Mouse (Mus musculus) heart, postnatal 0 days (tissue): ENCODE measurements at regions not wholly inside any gene's neighbourhood (a gene's known extent, or its start where the extent isn't known, plus 50 kb on each side); places are given as distances from the start of the nearest gene placed in this dataset.

Experiments used
- ATAC-seq: fragments of 200-750 bp; cut with Nextera tagmentation; 2 replicates; pipeline ENCODE4 v1.8.0; 2017; ENCODE audit warnings: low read depth, moderate number of reproducible peaks, moderate library complexity; ENCODE audit not compliant: insufficient read depth
- DNase-seq: peaks from one replicate; pipeline ENCODE4 v3.0.0-alpha.2; 2016; ENCODE audit warnings: low spot score
- H3K27ac ChIP-seq: fragments of 300-500 bp; sonication (generic); 2 replicates; pipeline ENCODE4 v1.5.1; 2014; ENCODE audit warnings: low read depth, mild to moderate bottlenecking
- H3K27me3 ChIP-seq: fragments of 300-500 bp; sonication (generic); 2 replicates; pipeline ENCODE4 v1.6.1; 2014; ENCODE audit warnings: low read length, mixed read lengths; ENCODE audit not compliant: control insufficient read depth, insufficient read depth
- H3K36me3 ChIP-seq: fragments of 300-500 bp; sonication (generic); replicated peaks from 2 replicates; pipeline ENCODE4 v1.6.1; 2014; ENCODE audit warnings: low read length, mixed read lengths; ENCODE audit not compliant: control insufficient read depth, insufficient read depth
- H3K4me1 ChIP-seq: fragments of 300-500 bp; sonication (generic); 2 replicates; pipeline ENCODE4 v1.6.1; 2014; ENCODE audit warnings: antibody characterized with exemption; ENCODE audit not compliant: control insufficient read depth, insufficient read depth
- H3K4me2 ChIP-seq: fragments of 300-500 bp; sonication (generic); 2 replicates; pipeline ENCODE4 v1.6.1; 2014; ENCODE audit warnings: low read depth, mild to moderate bottlenecking, low read length, moderate library complexity
- H3K4me3 ChIP-seq: fragments of 300-500 bp; sonication (generic); 2 replicates; pipeline ENCODE4 v1.5.1; 2014; ENCODE audit warnings: low read depth, low read length
- H3K9ac ChIP-seq: fragments of 300-500 bp; sonication (generic); replicated peaks from 2 replicates; pipeline ENCODE4 v1.6.1; 2014; ENCODE audit warnings: low read depth, low read length, mixed read lengths
- H3K9me3 ChIP-seq: fragments of 300-500 bp; sonication (generic); replicated peaks from 2 replicates; pipeline ENCODE4 v1.6.1; 2016; ENCODE audit warnings: low read length; ENCODE audit not compliant: control insufficient read depth
- CTCF ChIP-seq: IDR thresholded peaks from 2 replicates; pipeline ENCODE4 v1.5.1; 2016; ENCODE audit warnings: antibody characterized with exemption, control low read depth, low read depth
- EP300 ChIP-seq: IDR thresholded peaks from 2 replicates; pipeline ENCODE4 v1.6.1; 2016; ENCODE audit warnings: antibody characterized with exemption, low read depth
- WGBS: fragments of 180-500 bp; shearing (Covaris S2); extraction: QIAGEN DNeasy Blood & Tissue Kit; methylation state at CpG from one replicate; pipeline ENCODE4 v1.1.7; 2014; 5-methylcytosine and 5-hydroxymethylcytosine counted together

DNA sequence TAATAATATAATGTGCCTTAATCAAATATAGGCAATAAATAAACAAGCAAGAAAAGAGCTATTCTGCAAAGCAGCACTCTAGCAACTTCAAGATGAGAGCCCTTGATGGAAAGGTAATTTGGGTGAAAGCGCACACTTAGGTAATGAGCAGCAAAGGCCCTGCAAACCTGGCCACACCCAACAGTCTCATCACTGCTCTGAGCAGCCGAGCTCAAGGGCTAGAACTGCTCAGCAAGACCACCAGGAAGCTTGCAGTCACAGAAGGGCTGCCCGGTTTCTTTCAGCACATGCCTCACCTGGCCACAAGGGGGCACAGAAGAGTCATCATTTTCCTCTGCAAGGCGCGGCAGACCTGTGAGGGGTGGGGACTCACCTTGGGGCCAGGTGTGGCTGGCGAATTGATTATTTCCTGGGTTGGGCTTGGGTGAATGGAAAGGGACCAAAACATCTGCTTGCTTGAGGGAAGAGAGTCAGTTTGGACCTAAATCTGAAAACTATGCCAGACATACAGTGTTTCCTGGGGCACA lies 253.4 kb downstream of the Cbln1 start:
- 17% methylated on average over 6 of the region's 6 CpGs for WGBS
- H3K27ac ChIP-seq: no peak overlapping the region
- no peak overlapping the region for H3K9ac ChIP-seq
- H3K36me3 ChIP-seq: no peaks in the 10 kb centered on the region
- no peak for ATAC-seq
- no peak overlapping the region for H3K4me2 ChIP-seq
- TF ChIP-seq EP300 (no peak), CTCF (peak; percentile 50)
- no peak for DNase-seq
- 0 out of 2 replicates have a peak, but pooled peaks cover 5% of the 10 kb centered on the region for H3K27me3 ChIP-seq
- H3K4me1 ChIP-seq: no peaks in the 10 kb centered on the region
- H3K9me3 ChIP-seq: no peaks in the 10 kb centered on the region
- H3K4me3 ChIP-seq: no peak overlapping the region

DNA sequence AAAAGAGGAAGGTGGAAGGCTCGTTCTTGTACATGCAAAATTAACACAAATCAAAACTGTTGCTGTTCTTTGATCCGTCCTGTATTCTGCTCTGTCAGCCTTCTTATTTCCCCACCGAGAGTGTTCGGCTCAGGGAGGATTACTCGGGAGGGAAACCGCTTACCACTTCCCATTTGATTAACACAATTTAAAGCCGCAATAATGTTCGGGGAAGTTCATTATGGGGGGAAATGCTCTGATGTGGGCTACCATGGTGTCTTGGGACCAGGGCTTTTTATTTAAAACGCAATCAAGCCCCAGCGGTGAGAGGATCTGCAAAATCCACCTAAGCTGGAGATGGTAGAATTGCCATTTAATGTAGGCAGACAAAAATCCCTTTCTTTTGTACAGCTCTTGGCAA lies 257.4 kb downstream of the Cbln1 start:
- no peak for TF ChIP-seq CTCF
- TF ChIP-seq EP300: no peak
- H3K4me1 ChIP-seq: no peaks in the 10 kb centered on the region
- H3K9ac ChIP-seq: no peak overlapping the region
- H3K4me2 ChIP-seq: no peak overlapping the region
- no peaks in the 10 kb centered on the region for H3K27me3 ChIP-seq
- ATAC-seq (no peak), DNase-seq (no peak)
- no peak overlapping the region for H3K4me3 ChIP-seq
- no peaks in the 10 kb centered on the region for H3K36me3 ChIP-seq
- H3K9me3 ChIP-seq: no peaks in the 10 kb centered on the region
- no peak overlapping the region for H3K27ac ChIP-seq
- 77% methylated on average over 10 of the region's 10 CpGs for WGBS

DNA sequence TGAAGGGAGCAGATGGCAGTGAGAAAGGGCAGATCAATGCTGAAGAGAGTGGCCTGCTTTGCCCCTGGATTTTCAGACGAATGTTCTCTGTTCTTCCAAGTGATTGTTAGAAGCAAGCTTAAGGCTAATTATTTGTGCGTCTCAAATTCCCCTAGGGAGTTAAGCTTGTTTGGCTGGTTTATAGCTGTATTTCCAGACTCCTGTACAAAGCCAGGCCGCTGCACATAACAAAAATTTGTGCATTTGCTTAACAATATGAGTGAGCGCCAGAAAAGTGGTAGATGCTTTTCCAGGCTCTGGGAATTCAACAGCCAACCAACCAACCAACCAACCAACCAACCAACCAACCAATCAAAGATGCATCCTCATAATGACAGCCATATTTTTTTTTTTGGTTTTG lies 261.9 kb downstream of the Cbln1 start:
- Histone ChIP-seq H3K9me3 (no peaks in the 10 kb centered on the region), H3K27ac (no peak overlapping the region), H3K9ac (no peak overlapping the region), H3K27me3 (no peaks in the 10 kb centered on the region), H3K4me2 (no peak overlapping the region), H3K4me1 (no peaks in the 10 kb centered on the region), H3K4me3 (no peak overlapping the region), H3K36me3 (no peaks in the 10 kb centered on the region)
- DNase-seq: no peak
- WGBS: 78% methylated on average over 4 of the region's 4 CpGs
- ATAC-seq: no peak
- TF ChIP-seq CTCF (no peak), EP300 (no peak)

DNA sequence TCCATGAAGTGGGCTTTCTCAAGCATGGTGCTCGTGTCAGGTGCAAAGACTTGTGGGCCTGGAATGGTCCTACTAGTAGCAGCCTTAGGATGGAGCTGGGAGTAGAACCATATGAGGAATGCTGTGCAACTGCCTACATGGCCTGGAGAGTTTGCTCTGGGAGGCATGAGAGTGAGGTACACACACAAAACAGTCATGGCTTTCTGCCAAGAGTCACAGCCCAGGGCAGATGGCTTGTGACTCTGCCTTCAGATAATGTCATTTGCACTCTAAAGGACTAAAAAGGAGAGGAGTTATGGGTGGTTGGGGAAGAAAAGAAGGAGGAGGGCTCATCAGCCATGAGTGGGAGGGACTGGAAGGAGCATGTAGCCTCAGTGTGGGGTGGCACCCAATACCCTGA lies 263.1 kb downstream of the Cbln1 start:
- Histone ChIP-seq H3K4me2 (no peak overlapping the region), H3K4me3 (no peak overlapping the region), H3K9me3 (no peaks in the 10 kb centered on the region), H3K36me3 (no peaks in the 10 kb centered on the region), H3K9ac (no peak overlapping the region), H3K27ac (no peak overlapping the region), H3K4me1 (no peaks in the 10 kb centered on the region), H3K27me3 (no peaks in the 10 kb centered on the region)
- no peak for TF ChIP-seq EP300
- no peak for TF ChIP-seq CTCF
- ATAC-seq (no peak), DNase-seq (no peak)
- WGBS: 48% methylated on average over 1 of the region's 1 CpGs

DNA sequence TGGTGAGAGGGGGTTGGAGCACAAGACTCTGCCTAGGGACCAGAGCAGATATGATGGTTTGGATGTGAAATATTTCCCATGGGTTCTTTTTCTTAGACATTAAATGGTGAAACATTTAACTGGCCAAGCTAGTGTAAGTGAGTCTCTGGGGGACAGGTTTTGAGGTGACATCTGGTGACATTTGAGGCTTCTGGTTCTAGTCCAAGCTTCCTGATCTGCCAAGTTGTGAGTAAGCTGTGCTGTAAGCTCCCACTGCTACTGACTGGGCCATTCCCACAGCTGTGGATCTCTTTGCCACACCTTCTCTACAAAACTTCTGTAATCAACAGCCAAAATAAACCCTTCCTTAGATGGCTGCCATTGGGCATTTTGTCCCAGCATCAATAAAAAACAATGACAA lies 264.4 kb downstream of the Cbln1 start:
- no peaks in the 10 kb centered on the region for H3K4me1 ChIP-seq
- no peak for ATAC-seq
- no peak overlapping the region for H3K27ac ChIP-seq
- no peak overlapping the region for H3K4me3 ChIP-seq
- no peaks in the 10 kb centered on the region for H3K27me3 ChIP-seq
- H3K9me3 ChIP-seq: no peaks in the 10 kb centered on the region
- H3K36me3 ChIP-seq: no peaks in the 10 kb centered on the region
- DNase-seq: no peak
- TF ChIP-seq CTCF (no peak), EP300 (no peak)
- H3K4me2 ChIP-seq: no peak overlapping the region
- no peak overlapping the region for H3K9ac ChIP-seq

DNA sequence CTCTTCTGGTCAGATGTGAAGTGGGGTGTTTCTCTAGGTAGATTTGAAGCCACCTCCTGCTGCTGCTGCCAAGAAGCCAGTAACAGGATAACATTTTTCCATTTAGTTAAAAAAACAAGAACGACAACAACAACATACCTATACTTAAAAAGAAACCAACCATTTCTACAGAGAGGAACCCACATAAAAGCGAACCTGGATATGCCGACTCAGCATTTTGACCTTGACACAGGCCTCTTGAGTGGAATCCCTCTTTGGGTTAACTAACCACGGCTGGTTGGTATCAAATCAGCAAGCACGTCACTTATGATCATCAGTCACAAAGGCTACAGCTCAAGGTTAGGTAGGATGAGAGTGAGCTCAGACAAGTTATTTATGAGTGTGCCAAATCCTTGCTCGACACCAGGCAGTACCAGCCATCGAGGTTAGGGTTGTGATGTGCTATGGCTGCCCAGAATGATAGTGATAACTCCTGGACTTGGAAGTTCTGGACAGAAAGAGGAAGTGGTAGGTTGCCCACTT lies 269.7 kb downstream of the Cbln1 start:
- H3K9me3 ChIP-seq: no peaks in the 10 kb centered on the region
- WGBS: 73% methylated on average over 7 of the region's 7 CpGs

More for the DNA sequence above, 269.7 kb downstream of the Cbln1 start:
- DNase-seq (no peak), ATAC-seq (no peak)
- H3K27me3 ChIP-seq: no peaks in the 10 kb centered on the region
- H3K36me3 ChIP-seq: no peaks in the 10 kb centered on the region
- H3K4me2 ChIP-seq: no peak overlapping the region
- H3K4me1 ChIP-seq: no peaks in the 10 kb centered on the region
- no peak overlapping the region for H3K27ac ChIP-seq
- TF ChIP-seq EP300: no peak
- TF ChIP-seq CTCF: no peak
- H3K4me3 ChIP-seq: no peak overlapping the region
- no peak overlapping the region for H3K9ac ChIP-seq
